In genomic region chr16:6839299-6839995, GRCm38 (mm10) we compare ENCODE assay signal across 8 mouse cellular contexts.
DNase-seq lines count a peak whose midpoint lies in the region; ATAC-seq and TF ChIP-seq lines count a peak whose summit lies in the region.

No protein-coding gene starts in this region.

- intact Hi-C loops in left cerebral cortex, postnatal 14 days (cut with DNase I), result no loop called here

- TF ChIP-seq CTCF in stomach, postnatal 0 days (IDR thresholded peaks at IDR 0.05; ENCODE audit: low read depth), result peak; percentile 79

- no peak overlapping the region for H3K9ac ChIP-seq in midbrain, embryonic 14.5 days (replicated peaks; ENCODE audit: low read length)
- no peak overlapping the region for H3K9ac ChIP-seq in stomach, postnatal 0 days (ENCODE audit: low read length)

- H3K27me3 ChIP-seq in midbrain, embryonic 14.5 days (ENCODE audit: control insufficient read depth, insufficient read depth, low read length), result no peaks in the 10 kb centered on the region
- H3K27me3 ChIP-seq in stomach, postnatal 0 days (ENCODE audit: control insufficient read depth, insufficient read depth, low read length), result no peaks in the 10 kb centered on the region

- peak; percentile 84 for DNase-seq in adrenal gland, adult 8-10 months
- peak; percentile 85 for DNase-seq in embryo, embryonic 11 days
- DNase-seq in heart, adult 11 months, result peak; percentile 95
- peak; percentile 10 for DNase-seq in kidney, adult 11 months
- peak; percentile 69 to 79 for DNase-seq in left cerebral cortex, postnatal 14 days (ENCODE audit: low spot score in 2 of 2)
- peak; percentile 92 for DNase-seq in midbrain, embryonic 14.5 days
- peak; percentile 46 for DNase-seq in stomach, postnatal 0 days (ENCODE audit: low spot score)

- H3K4me2 ChIP-seq in midbrain, embryonic 14.5 days (ENCODE audit: low read length), result peak overlapping the region; percentile 26
- no peak overlapping the region for H3K4me2 ChIP-seq in stomach, postnatal 0 days (replicated peaks; ENCODE audit: low read depth)

- H3K9me3 ChIP-seq in midbrain, embryonic 14.5 days (ENCODE audit: control insufficient read depth, low read length), result no peaks in the 10 kb centered on the region
- no peaks in the 10 kb centered on the region for H3K9me3 ChIP-seq in stomach, postnatal 0 days (ENCODE audit: control insufficient read depth, low read length)

- H3K4me1 ChIP-seq in midbrain, embryonic 14.5 days (ENCODE audit: control insufficient read depth, insufficient read depth, low read length), result 0 out of 2 replicates have a peak, but pooled peaks cover 9% of the 10 kb centered on the region
- no peaks in the 10 kb centered on the region for H3K4me1 ChIP-seq in stomach, postnatal 0 days (replicated peaks; ENCODE audit: control insufficient read depth, insufficient read depth)

- 35% methylated on average over 15 of the region's 15 CpGs for WGBS in midbrain, embryonic 14.5 days
- 34% methylated on average over 15 of the region's 15 CpGs for WGBS in stomach, postnatal 0 days

- no peaks in the 10 kb centered on the region for H3K36me3 ChIP-seq in midbrain, embryonic 14.5 days (ENCODE audit: control insufficient read depth, insufficient read depth, low read length)
- no peaks in the 10 kb centered on the region for H3K36me3 ChIP-seq in stomach, postnatal 0 days (ENCODE audit: control insufficient read depth, insufficient read depth, low read length)

- ATAC-seq in midbrain, embryonic 14.5 days (ENCODE audit: low FRiP score, low TSS enrichment), result peak; percentile 64
- ATAC-seq in stomach, postnatal 0 days (ENCODE audit: low FRiP score, low TSS enrichment), result no peak
- no peak for ATAC-seq in megakaryocyte, adult 5-6 weeks (ENCODE audit: poor library complexity, severe bottlenecking)

- no peak overlapping the region for H3K4me3 ChIP-seq in midbrain, embryonic 14.5 days (replicated peaks; ENCODE audit: low read depth, low read length)
- no peak overlapping the region for H3K4me3 ChIP-seq in stomach, postnatal 0 days (ENCODE audit: low read depth, low read length)

- H3K27ac ChIP-seq in midbrain, embryonic 14.5 days (replicated peaks; ENCODE audit: low read depth, low read length), result peak overlapping the region; percentile 45
- no peak overlapping the region for H3K27ac ChIP-seq in stomach, postnatal 0 days (replicated peaks)

- TF ChIP-seq EP300 in stomach, postnatal 0 days (optimal IDR thresholded peaks at IDR 0.05), result no peak

Comparison
In these comparisons a context has a peak if more than half of its experiments do, and no peak if none do; other contexts are left out.
1. DNase-seq: peak in every context shown above with its lines; median percentile 95 in heart, adult 11 months; 92 in midbrain, embryonic 14.5 days; 85 in embryo, embryonic 11 days; 84 in adrenal gland, adult 8-10 months; 74 in left cerebral cortex, postnatal 14 days; 46 in stomach, postnatal 0 days; 10 in kidney, adult 11 months.